Mouse (Mus musculus) gastrocnemius, postnatal 36 days (tissue): ENCODE measurements at regions not wholly inside any gene's neighbourhood (a gene's known extent, or its start where the extent isn't known, plus 50 kb on each side); places are given as distances from the start of the nearest gene placed in this dataset.
A peak's percentile ranks its signal among the peaks of the same experiment; 100 is the strongest.

Experiments used
- DNase-seq, 2 experiments: peaks; one replicate each; pipeline ENCODE4 v3.0.0; 2022
- intact Hi-C: fragments of 180-260 bp; cut with DNase I; formaldehyde crosslinking; loops from one replicate; pipeline ENCODE4 v1.15.1; 2025

GRCm38 (mm10) chr4:58728641-58729040 lies 58.9 kb downstream of the Olfr267 start:
- no peak for DNase-seq
- intact Hi-C loops, result no loop called here

- intact Hi-C loops, result no loop called here
- DNase-seq, result no peak
These were observed 61.1 kb downstream of the Olfr267 start for GRCm38 (mm10) chr4:58726424-58726823.

- peak in 1 of 2 experiments; percentile 13 for DNase-seq
- intact Hi-C loops, result no loop called here
These were observed 64.7 kb downstream of the Olfr267 start for GRCm38 (mm10) chr4:58722772-58723171.

GRCm38 (mm10) chr4:58720682-58721081 lies 66.8 kb downstream of the Olfr267 start:
- intact Hi-C loops, result no loop called here

GRCm38 (mm10) chr4:58716426-58716825 lies 71.1 kb downstream of the Olfr267 start:
- DNase-seq, result no peak
- intact Hi-C loops, result no loop called here

More at GRCm38 (mm10) chr4:58720682-58721081, 66.8 kb downstream of the Olfr267 start:
- DNase-seq, result no peak

- intact Hi-C loops, result no loop called here
These were observed 71.7 kb downstream of the Olfr267 start for GRCm38 (mm10) chr4:58715846-58716245.

GRCm38 (mm10) chr4:58714221-58714620 lies 73.3 kb downstream of the Olfr267 start:
- peak in 1 of 2 experiments; percentile 19 for DNase-seq
- intact Hi-C loops, result no loop called here

More at GRCm38 (mm10) chr4:58715846-58716245, 71.7 kb downstream of the Olfr267 start:
- DNase-seq, result no peak

GRCm38 (mm10) chr4:58712875-58713274 lies 74.6 kb downstream of the Olfr267 start:
- intact Hi-C loops, result no loop called here
- DNase-seq, result no peak

- no peak for DNase-seq
- intact Hi-C loops, result no loop called here
These were observed 75.3 kb downstream of the Olfr267 start for GRCm38 (mm10) chr4:58712166-58712565.

GRCm38 (mm10) chr4:58699236-58699798 lies 88.2 kb downstream of the Olfr267 start:
- DNase-seq, result no peak
- intact Hi-C loops, result no loop called here

GRCm38 (mm10) chr4:58698828-58699227 lies 88.7 kb downstream of the Olfr267 start:
- intact Hi-C loops, result no loop called here
- no peak for DNase-seq

GRCm38 (mm10) chr4:58696684-58697083 lies 90.8 kb downstream of the Olfr267 start:
- intact Hi-C loops, result no loop called here
- DNase-seq, result no peak

- intact Hi-C loops, result no loop called here
- no peak for DNase-seq
These were observed 92.2 kb downstream of the Olfr267 start for GRCm38 (mm10) chr4:58695281-58695680.

GRCm38 (mm10) chr4:58693018-58693417 lies 94.5 kb downstream of the Olfr267 start:
- intact Hi-C loops, result no loop called here
- DNase-seq, result no peak

- DNase-seq, result no peak
- intact Hi-C loops, result no loop called here
These were observed 105.6 kb downstream of the Olfr267 start for GRCm38 (mm10) chr4:58681926-58682325.

GRCm38 (mm10) chr4:58677701-58678385 lies 109.7 kb downstream of the Olfr267 start:
- intact Hi-C loops, result no loop called here
- DNase-seq, result no peak

GRCm38 (mm10) chr4:58671406-58672035 lies 116.0 kb downstream of the Olfr267 start:
- DNase-seq, result no peak
- intact Hi-C loops, result no loop called here

- intact Hi-C loops, result no loop called here
- no peak for DNase-seq
These were observed 116.6 kb downstream of the Olfr267 start for GRCm38 (mm10) chr4:58670906-58671250.

GRCm38 (mm10) chr4:58670107-58670905 lies 116.6 kb upstream of the Lpar1 start:
- DNase-seq, result no peak
- intact Hi-C loops, result no loop called here

GRCm38 (mm10) chr4:58668368-58669153 lies 114.9 kb upstream of the Lpar1 start:
- DNase-seq, result no peak
- intact Hi-C loops, result no loop called here
